Mouse (Mus musculus) left cerebral cortex, adult 2 months (tissue): ENCODE measurements around the gene Zdhhc22. TPM values are rescaled to one million over a fixed set of nuclear protein-coding genes. Genes with fewer than 3 reads are reported as not detected.
A peak's percentile ranks its signal among the peaks of the same experiment; 100 is the strongest.

ENCODE experiments used
- DNase-seq, 2 experiments: peaks; one replicate each; pipeline ENCODE4 v3.0.0; 2021 to 2022; ENCODE audit warnings: low spot score in 2 of 2, mixed read lengths in 1 of 2; ENCODE audit errors: extremely low spot score in 1 of 2
- H3K27ac ChIP-seq: fragments of 200-600 bp; 2 replicates; pipeline ENCODE4 v1.8.1; 2022
- H3K4me3 ChIP-seq: fragments of 200-600 bp; 2 replicates; pipeline ENCODE4 v1.8.1; 2022
- CTCF ChIP-seq: fragments of 200-600 bp; IDR thresholded peaks from 2 replicates; pipeline ENCODE4 v1.8.1; 2022; ENCODE audit warnings: antibody characterized with exemption, mild to moderate bottlenecking, moderate library complexity
- intact Hi-C: fragments of 180-260 bp; cut with DNase I; formaldehyde crosslinking; loops from one replicate; pipeline ENCODE4 v1.15.1; 2025
- total RNA-seq, 2 experiments: library from RNA; stranded (reverse); gene quantifications; 2 replicates each; pipeline ENCODE4 v1.2.3; 2021

Zdhhc22 gene
- total RNA-seq, 2 experiments from 2014 or later = 59.1 to 61.3 TPM

GRCm38 (mm10) chr12:86990755-86991110 lies 503 bp upstream of the Zdhhc22 start:
- Histone ChIP-seq H3K4me3 (peak overlapping the region; percentile 56), H3K27ac (peak overlapping the region; percentile 94)
- no peak for TF ChIP-seq CTCF
- no peak for DNase-seq
- intact Hi-C loops = no loop called here

- no peak for TF ChIP-seq CTCF
- intact Hi-C loops = no loop called here
- Histone ChIP-seq H3K4me3 (peak overlapping the region; percentile 56), H3K27ac (peak overlapping the region; percentile 94)
- DNase-seq = peak in 1 of 2 experiments; percentile 24
These were observed 852 bp downstream of the Zdhhc22 start for GRCm38 (mm10) chr12:86989378-86989777.

GRCm38 (mm10) chr12:86988227-86988626 lies 2.0 kb downstream of the Zdhhc22 start:
- DNase-seq = no peak
- peak overlapping the region; percentile 32; the same call in 1 of the 2 replicates for H3K27ac ChIP-seq
- TF ChIP-seq CTCF = no peak
- intact Hi-C loops = no loop called here
- peak overlapping the region; percentile 19 for H3K4me3 ChIP-seq

GRCm38 (mm10) chr12:86986562-86986961 lies 3.7 kb downstream of the Zdhhc22 start:
- no peak for TF ChIP-seq CTCF
- intact Hi-C loops = no loop called here
- no peak for DNase-seq
- Histone ChIP-seq H3K27ac (peak overlapping the region; percentile 49), H3K4me3 (no peak overlapping the region)

GRCm38 (mm10) chr12:86984194-86984555 lies 6.1 kb downstream of the Zdhhc22 start:
- Histone ChIP-seq H3K4me3 (no peak overlapping the region), H3K27ac (0 out of 2 replicates have a peak overlapping the region, but pooled peaks have one; percentile 48)
- no peak for TF ChIP-seq CTCF
- intact Hi-C loops = no loop called here
- DNase-seq = peak in 1 of 2 experiments; percentile 14

- peak overlapping the region; percentile 48; the same call in 1 of the 2 replicates for H3K27ac ChIP-seq
- DNase-seq = peak; percentile 56 to 60
- intact Hi-C loops = no loop called here
- TF ChIP-seq CTCF = no peak
- no peak overlapping the region for H3K4me3 ChIP-seq
These were observed 6.6 kb downstream of the Zdhhc22 start for GRCm38 (mm10) chr12:86983470-86984193.

GRCm38 (mm10) chr12:86981180-86981579 lies 9.1 kb downstream of the Zdhhc22 start:
- H3K4me3 ChIP-seq = no peak overlapping the region
- intact Hi-C loops = no loop called here
- peak; percentile 72 for TF ChIP-seq CTCF
- no peak overlapping the region for H3K27ac ChIP-seq
- peak in 1 of 2 experiments; percentile 40 for DNase-seq

GRCm38 (mm10) chr12:86977833-86978232 lies 12.4 kb downstream of the Zdhhc22 start:
- DNase-seq = peak; percentile 76 to 83
- no peak for TF ChIP-seq CTCF
- intact Hi-C loops = no loop called here
- Histone ChIP-seq H3K27ac (no peak overlapping the region; the same call in 1 of the 2 replicates), H3K4me3 (0 out of 2 replicates have a peak overlapping the region, but pooled peaks have one; percentile 2)

- TF ChIP-seq CTCF = peak; percentile 51
- DNase-seq = no peak
- H3K27ac ChIP-seq = no peak overlapping the region
- intact Hi-C loops = no loop called here
- no peak overlapping the region for H3K4me3 ChIP-seq
These were observed 13.6 kb downstream of the Zdhhc22 start for GRCm38 (mm10) chr12:86976511-86977168.

- Histone ChIP-seq H3K27ac (no peak overlapping the region), H3K4me3 (no peak overlapping the region)
- intact Hi-C loops = loop anchor here (2.0 kb wide), 1 partner anchor 29 kb away; the partner anchor contains the start of gene Cipc
- no peak for TF ChIP-seq CTCF
- DNase-seq = no peak
These were observed 14.5 kb downstream of the Zdhhc22 start for GRCm38 (mm10) chr12:86975761-86976160.

- Histone ChIP-seq H3K4me3 (peak overlapping the region; percentile 44), H3K27ac (peak overlapping the region; percentile 76)
- peak; percentile 92 for TF ChIP-seq CTCF
- DNase-seq = peak; percentile 80 to 81
- intact Hi-C loops = loop anchor here (2.0 kb wide), 1 partner anchor 28 kb away; the partner anchor contains the start of gene Cipc
These were observed 15.6 kb downstream of the Zdhhc22 start for GRCm38 (mm10) chr12:86974387-86975288.

- TF ChIP-seq CTCF = no peak
- Histone ChIP-seq H3K4me3 (no peak overlapping the region), H3K27ac (no peak overlapping the region; the same call in 1 of the 2 replicates)
- intact Hi-C loops = loop anchor here (2.0 kb wide), 1 partner anchor 27 kb away; the partner anchor contains the start of gene Cipc
- peak; percentile 58 to 65 for DNase-seq
These were observed 16.5 kb downstream of the Zdhhc22 start for GRCm38 (mm10) chr12:86973706-86974105.
